Mouse (Mus musculus) limb, embryonic 13.5 days (tissue): ENCODE measurements around the gene Foxi3. TPM values are rescaled to one million over a fixed set of nuclear protein-coding genes. Genes with fewer than 3 reads are reported as not detected.

Experiments used
- ATAC-seq: fragments of 200-750 bp; cut with Nextera tagmentation; 2 replicates; pipeline ENCODE4 v1.8.0; 2017; ENCODE audit warnings: low read depth, moderate number of reproducible peaks, moderate TSS enrichment; ENCODE audit not compliant: low FRiP score
- H3K27ac ChIP-seq: fragments of 300-500 bp; sonication (generic); 2 replicates; pipeline ENCODE4 v1.5.1; 2015; ENCODE audit warnings: inconsistent platforms, mild to moderate bottlenecking, moderate library complexity
- H3K27me3 ChIP-seq: fragments of 300-500 bp; sonication (generic); 2 replicates; pipeline ENCODE4 v1.6.1; 2015; ENCODE audit warnings: mild to moderate bottlenecking, inconsistent platforms
- H3K36me3 ChIP-seq: fragments of 300-500 bp; sonication (generic); 2 replicates; pipeline ENCODE4 v1.6.1; 2015; ENCODE audit warnings: inconsistent platforms, mild to moderate bottlenecking, moderate library complexity
- H3K4me1 ChIP-seq: fragments of 300-500 bp; sonication (generic); 2 replicates; pipeline ENCODE4 v1.6.1; 2015; ENCODE audit warnings: inconsistent platforms
- H3K4me2 ChIP-seq: fragments of 300-500 bp; sonication (generic); replicated peaks from 2 replicates; pipeline ENCODE4 v1.6.1; 2015; ENCODE audit warnings: inconsistent platforms, mild to moderate bottlenecking, moderate library complexity
- H3K4me3 ChIP-seq: fragments of 300-500 bp; sonication (generic); 2 replicates; pipeline ENCODE4 v1.5.1; 2015; ENCODE audit warnings: moderate library complexity, mild to moderate bottlenecking, inconsistent platforms
- H3K9ac ChIP-seq: fragments of 300-500 bp; sonication (generic); 2 replicates; pipeline ENCODE4 v1.6.1; 2015; ENCODE audit warnings: mild to moderate bottlenecking, inconsistent platforms
- H3K9me3 ChIP-seq: fragments of 300-500 bp; sonication (generic); 2 replicates; pipeline ENCODE4 v1.6.1; 2016; ENCODE audit warnings: inconsistent platforms
- WGBS: fragments of 180-500 bp; shearing (Covaris S2); methylation state at CpG from one replicate; pipeline ENCODE4 v1.1.7; 2015; 5-methylcytosine and 5-hydroxymethylcytosine counted together
- polyA plus RNA-seq: library from polyadenylated mRNA; unstranded; fragments of >200 nt; fragmentation: Nextera tagmentation; extraction: Ambion mirVana; gene quantifications from 2 replicates; pipeline ENCODE4 v1.2.1, GENCODE M21; 2015

The Foxi3 gene
- polyA plus RNA-seq, 1 experiment from 2014 or later: 0.15 TPM

DNA sequence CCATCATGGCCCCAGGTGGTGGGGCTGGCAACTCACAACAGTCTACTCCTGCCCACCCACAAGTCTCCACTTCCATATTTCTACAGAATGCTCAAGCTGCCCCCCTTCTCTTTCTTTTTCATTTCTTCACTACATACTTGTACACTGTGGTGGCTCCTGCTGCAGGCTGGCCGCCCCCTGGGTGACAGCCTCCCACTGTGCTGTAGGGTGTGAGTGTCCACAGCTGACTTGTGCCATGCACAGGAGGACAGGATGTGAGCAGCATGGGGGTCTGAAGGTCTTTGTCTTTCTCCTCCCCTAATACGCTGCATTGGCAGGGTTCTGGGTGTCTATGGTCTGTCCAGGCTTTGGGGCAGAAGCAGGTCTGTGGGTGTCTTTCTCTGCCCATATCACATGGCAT is 46.3 kb downstream of the Foxi3 start:
- Histone ChIP-seq H3K27me3 (no peaks in the 10 kb centered on the region), H3K36me3 (no peaks in the 10 kb centered on the region), H3K9me3 (no peaks in the 10 kb centered on the region), H3K9ac (no peak overlapping the region), H3K27ac (no peak overlapping the region), H3K4me3 (no peak overlapping the region), H3K4me2 (no peak overlapping the region), H3K4me1 (no peaks in the 10 kb centered on the region)
- 95% methylated on average over 2 of the region's 2 CpGs for WGBS
- no peak; the same call in 1 of the 2 replicates for ATAC-seq

DNA sequence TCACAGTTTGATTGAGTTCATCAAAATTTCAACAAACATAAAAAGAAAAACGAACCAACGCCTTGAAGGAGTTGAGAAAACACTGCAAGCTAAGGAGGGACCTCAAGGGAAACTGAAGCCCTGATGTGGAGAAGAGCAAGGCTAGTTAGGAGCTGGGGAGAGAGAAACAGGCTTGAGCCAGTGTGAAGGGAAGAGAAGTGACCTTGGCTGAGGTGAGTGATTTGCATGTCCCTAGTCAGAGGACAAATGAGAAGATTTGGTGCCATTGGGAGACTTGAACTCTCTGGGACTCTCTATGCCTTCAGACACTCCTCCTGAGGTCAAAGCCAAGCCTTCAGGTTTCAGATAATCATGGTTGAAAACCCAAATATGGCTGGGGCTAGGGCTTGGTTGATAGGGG is 47.8 kb downstream of the Foxi3 start:
- no peak overlapping the region for H3K27ac ChIP-seq
- no peaks in the 10 kb centered on the region for H3K27me3 ChIP-seq
- no peaks in the 10 kb centered on the region for H3K4me1 ChIP-seq
- H3K4me3 ChIP-seq: no peak overlapping the region
- H3K4me2 ChIP-seq: no peak overlapping the region
- no peak overlapping the region for H3K9ac ChIP-seq
- ATAC-seq: no peak
- 94% methylated on average over 2 of the region's 2 CpGs for WGBS
- no peaks in the 10 kb centered on the region for H3K9me3 ChIP-seq
- no peaks in the 10 kb centered on the region for H3K36me3 ChIP-seq

Other genes starting within 250 kb of the Foxi3 start
- gene Rpia, start 164.3 kb upstream of the Foxi3 start, polyA plus RNA-seq: 2.2 and 2.5 TPM in 2 replicates
- 11.8 and 12.8 TPM in 2 replicates for gene Eif2ak3, start 112.0 kb upstream of the Foxi3 start, polyA plus RNA-seq
- not detected in 2 replicates for gene Tex37, start 37.6 kb upstream of the Foxi3 start, polyA plus RNA-seq
- gene Thnsl2, start 187.9 kb downstream of the Foxi3 start, polyA plus RNA-seq: 6.1 and 7.6 TPM in 2 replicates
- 0.48 and 2.0 TPM in 2 replicates for gene Fabp1, start 243.3 kb downstream of the Foxi3 start, polyA plus RNA-seq